Mouse (Mus musculus): ENCODE data around the gene Lpp.

The Lpp gene

GRCm38 (mm10) chr16:24622226-24623194 lies 229.2 kb downstream of the Lpp start:
- DNase-seq (ENCODE audit: extremely low spot score, low spot score) = no peak

- no peak for DNase-seq (ENCODE audit: extremely low spot score, low spot score)
Observed at GRCm38 (mm10) chr16:24624335-24624734, 231.0 kb downstream of the Lpp start.

DNA sequence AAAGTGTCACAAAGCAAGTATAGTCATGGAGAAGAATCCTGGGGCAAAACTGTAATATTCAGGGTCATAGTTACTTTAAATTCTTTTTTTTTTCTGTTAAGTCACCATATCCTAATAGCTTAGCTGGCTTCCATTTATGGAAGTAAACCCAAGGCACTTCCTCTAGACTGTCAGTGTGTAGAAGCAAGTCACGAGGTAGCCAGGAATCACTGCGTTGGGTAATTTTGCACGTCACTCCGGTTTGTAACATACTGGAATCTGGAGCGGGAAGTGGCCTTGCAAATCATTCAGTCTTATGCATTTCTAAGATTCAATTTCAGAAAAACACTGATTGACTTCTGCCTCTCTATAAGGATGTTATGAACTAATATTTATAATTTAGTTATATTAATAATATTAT lies 232.3 kb downstream of the Lpp start:
- no peak for DNase-seq (ENCODE audit: extremely low spot score, low spot score)

- DNase-seq (ENCODE audit: extremely low spot score, low spot score) = no peak
Observed at GRCm38 (mm10) chr16:24628779-24629178, 235.5 kb downstream of the Lpp start.

GRCm38 (mm10) chr16:24629218-24630172 lies 236.2 kb downstream of the Lpp start:
- no peak for DNase-seq (ENCODE audit: extremely low spot score, low spot score)

GRCm38 (mm10) chr16:24635381-24635919 lies 242.1 kb downstream of the Lpp start:
- no peak for DNase-seq (ENCODE audit: extremely low spot score, low spot score)

DNA sequence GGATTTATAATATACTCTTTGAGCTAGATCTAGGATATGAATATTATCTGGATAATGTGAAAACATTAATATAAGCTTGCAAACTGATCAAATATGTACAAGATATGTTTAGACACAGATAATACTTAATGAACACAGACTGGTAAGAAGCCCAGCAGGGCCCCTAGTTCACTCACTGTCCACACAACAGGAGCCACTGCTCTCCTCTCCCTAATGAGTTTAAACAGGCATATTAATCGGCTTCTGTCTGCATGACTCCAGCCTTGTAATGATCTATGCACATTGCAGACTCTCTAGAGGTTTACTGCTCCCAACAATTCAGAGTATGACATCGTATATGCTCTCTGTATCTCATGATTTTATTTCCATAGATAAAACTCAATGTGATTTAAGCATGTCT lies 243.6 kb downstream of the Lpp start:
- DNase-seq (ENCODE audit: extremely low spot score, low spot score) = no peak

- DNase-seq (ENCODE audit: extremely low spot score, low spot score) = no peak
Observed at GRCm38 (mm10) chr16:24641003-24641797, 247.9 kb downstream of the Lpp start.

DNA sequence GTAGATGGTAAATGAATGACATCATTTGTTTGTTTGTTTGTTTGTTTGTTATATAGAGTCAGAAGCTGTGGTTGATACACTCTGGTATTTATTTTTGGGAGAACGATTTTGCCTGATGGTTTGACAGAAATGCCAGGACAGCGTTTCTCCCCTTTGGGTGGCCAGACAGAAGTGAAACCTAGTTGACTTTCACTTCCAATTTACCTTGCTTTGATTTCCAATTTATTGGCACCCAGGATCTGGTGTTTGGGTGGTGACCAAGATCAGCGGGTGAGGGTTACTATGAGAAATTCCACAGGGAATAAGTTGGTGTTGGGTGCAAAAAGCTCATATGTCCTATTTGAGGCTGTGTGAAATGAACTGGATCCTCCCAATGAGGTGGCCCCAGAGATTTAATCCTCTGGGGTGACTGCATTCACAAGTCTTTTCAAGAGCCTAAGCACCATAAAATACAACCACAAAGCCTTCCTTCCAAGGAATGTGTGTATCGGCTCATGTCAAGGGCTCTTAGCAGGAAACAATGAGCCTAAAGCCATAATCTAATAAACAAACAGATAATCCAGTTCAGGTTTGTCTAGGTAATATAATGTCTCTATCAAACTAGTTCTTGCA lies 249.8 kb downstream of the Lpp start:
- no peak for DNase-seq (ENCODE audit: extremely low spot score, low spot score)

DNA sequence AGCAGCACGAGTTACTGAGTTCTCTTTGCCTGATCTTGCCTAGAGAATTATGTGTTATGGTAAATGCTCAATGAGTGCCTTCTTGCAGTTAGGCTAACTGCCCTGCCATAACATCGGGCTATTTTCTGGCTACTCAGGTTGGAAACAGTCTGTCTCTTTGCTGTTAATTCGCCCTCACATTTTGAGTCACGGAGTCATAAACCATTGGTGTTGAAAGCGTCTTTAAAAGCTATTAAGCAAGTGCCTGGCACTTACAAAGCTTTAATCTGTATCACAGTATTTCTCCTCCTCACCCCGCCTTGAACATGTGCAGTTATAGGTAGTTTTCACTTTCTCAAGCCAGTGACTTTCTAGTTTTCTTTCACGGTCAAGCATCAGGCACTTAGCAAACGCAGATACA lies 250.8 kb downstream of the Lpp start:
- DNase-seq (ENCODE audit: extremely low spot score, low spot score) = no peak

- DNase-seq (ENCODE audit: extremely low spot score, low spot score) = no peak
Observed at GRCm38 (mm10) chr16:24644760-24645406, 251.6 kb downstream of the Lpp start.

DNA sequence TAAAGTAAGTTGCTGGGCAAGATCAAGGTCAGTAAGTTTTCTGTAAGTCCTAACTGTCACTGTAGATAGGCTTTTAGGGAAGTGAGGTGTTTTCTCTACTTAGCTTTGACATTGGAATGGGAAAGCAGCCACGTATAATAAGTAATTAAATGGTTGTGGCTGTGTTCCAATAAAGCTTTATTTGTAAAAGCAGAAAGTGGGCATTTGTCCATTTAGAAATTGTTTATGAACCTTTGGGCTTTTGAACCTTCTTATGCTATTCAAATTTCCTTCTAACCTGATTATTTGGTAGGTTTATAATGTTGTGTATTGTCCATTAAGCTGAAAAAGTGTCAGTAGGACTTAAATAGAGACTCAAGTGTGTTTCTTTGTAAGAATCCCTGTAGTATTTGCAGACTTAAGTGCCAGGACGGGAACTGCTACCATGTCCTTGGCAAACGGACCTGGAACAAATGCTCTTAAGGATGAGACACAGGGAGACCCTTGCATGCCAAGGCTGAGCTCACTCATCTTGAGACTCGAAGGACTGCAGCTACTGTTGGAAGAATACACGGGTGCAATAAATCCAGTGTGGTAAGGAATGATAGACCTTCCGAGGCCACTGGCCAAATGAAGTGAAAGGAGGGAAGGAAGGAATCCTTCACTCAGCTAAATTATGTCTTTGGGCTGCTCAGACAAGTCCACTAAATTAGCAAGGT lies 252.7 kb downstream of the Lpp start:
- DNase-seq (ENCODE audit: extremely low spot score, low spot score) = no peak

DNA sequence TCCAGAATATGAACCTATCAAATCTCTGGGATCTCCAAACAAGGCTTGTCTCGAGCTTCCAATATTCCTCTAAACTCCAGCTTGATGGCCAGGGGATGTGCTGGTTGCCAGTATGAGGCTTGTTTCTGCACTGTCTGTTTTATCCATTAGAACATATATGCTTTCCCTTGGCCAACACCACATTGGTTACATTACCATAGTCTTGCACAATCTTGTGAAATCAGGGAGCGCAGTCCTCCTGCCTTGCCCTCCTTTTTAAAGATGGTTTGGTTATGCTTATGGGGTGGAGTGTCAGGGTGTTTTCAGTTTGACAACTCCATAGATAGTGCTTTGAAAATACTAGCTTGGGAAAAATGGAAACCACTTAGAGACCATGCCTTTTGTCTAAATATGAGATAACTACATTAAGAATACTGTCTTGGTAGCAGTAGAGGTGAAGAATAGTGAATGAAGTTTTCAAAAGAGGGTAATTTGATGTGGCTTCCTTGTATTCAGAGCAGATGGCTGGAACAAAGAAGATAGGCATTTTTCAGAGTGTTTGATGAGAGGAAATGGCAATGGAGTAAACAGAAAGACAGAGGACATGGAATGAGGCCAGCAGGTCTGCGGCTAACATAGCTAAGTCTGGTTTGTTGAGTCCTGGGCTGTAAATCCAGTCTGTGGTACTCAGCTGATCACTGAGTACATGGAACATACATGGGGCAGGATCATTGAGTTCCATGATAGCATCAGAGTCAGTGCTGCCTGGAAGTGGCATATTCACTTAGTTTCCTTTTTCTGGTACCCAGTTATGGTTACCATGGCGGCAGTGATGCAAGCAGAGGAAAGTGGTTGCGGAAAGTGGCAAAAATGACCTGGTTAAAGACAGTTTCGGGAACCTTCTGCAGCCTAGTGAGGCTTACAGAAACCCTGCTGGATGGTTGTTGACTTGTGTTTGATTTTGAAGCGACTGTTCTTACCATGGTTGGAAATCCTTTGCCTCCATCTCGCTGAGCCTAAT lies 258.6 kb downstream of the Lpp start:
- no peak for DNase-seq (ENCODE audit: extremely low spot score, low spot score)

DNA sequence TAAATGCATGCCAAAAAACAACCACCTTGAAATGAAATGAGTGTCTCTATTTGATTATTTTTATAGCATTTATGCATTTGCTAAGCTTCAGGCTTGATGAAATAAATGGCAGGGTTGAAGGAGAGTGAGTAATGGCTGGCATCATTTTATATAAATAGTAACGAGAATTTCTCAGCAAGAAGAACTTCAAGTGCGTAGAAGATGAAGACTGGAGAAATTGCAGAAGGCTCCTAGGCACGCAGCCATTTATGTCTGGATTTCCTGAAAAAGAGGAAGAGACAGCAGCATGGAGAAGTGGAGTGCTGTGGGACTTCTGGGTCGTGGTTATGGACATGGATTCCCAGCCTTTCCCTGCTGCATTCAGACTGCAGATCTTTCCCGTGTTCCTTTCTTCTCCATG lies 259.7 kb downstream of the Lpp start:
- no peak for DNase-seq (ENCODE audit: extremely low spot score, low spot score)

DNA sequence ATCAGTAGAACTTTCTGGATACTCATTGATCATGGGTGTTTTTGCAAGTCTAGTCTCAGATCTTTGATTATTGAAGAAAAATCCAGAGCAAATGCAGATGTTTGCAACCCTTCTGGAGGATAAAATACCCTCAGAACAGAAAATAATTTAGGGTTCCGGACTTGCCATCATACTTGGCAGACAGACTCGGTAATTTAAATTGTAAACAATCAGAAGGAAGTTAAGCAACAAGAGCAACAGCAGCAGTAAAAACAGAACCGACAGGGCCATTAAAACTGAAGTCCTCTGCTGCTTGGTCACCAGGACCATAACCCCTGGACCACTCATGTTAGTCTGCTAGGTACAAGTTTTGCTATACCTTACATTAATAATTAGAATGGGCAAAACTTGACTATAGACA lies 261.8 kb downstream of the Lpp start:
- no peak for DNase-seq (ENCODE audit: extremely low spot score, low spot score)

DNA sequence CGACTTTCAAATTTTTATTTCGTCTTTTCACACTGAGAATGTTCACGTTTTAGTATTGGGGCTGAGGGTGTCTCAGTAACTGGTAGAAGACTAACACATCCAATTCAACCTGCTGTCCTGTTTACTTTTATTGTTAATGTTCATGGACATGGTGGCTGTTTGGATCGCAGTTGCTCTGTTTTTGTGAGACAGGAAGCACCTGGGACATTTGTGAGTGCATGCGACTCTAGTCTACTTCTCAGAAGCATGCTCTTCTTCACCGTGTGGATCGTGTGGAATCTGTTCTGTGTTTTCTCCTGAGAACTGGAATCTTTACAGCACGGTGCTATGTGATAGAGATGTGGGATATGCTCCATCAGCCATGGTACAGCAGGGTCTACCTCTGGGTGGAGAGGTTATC lies 262.7 kb downstream of the Lpp start:
- no peak for DNase-seq (ENCODE audit: extremely low spot score, low spot score)

GRCm38 (mm10) chr16:24656752-24657151 lies 263.4 kb downstream of the Lpp start:
- no peak for DNase-seq (ENCODE audit: extremely low spot score, low spot score)

- DNase-seq (ENCODE audit: extremely low spot score, low spot score) = no peak
Observed at GRCm38 (mm10) chr16:24659049-24659448, 265.7 kb downstream of the Lpp start.
